Mouse (Mus musculus) ES-Bruce4 (cell line): ENCODE measurements around the gene Eif5. TPM values are rescaled to one million over a fixed set of nuclear protein-coding genes. Genes with fewer than 3 reads are reported as not detected.
A peak's percentile ranks its signal among the peaks of the same experiment; 100 is the strongest.

ENCODE experiments used
- H3K27ac ChIP-seq: 2 replicates; pipeline ENCODE4 v1.5.1; 2012; ENCODE audit warnings: low read length, inconsistent platforms; ENCODE audit not compliant: insufficient read depth
- H3K27me3 ChIP-seq: 2 replicates; pipeline ENCODE4 v1.6.1; 2012; ENCODE audit warnings: mild to moderate bottlenecking, low read length, inconsistent platforms; ENCODE audit not compliant: control insufficient read depth, poor library complexity, insufficient read depth, severe bottlenecking
- H3K36me3 ChIP-seq: 2 replicates; pipeline ENCODE4 v1.6.1; 2012; ENCODE audit warnings: inconsistent platforms, mild to moderate bottlenecking, low read length, moderate library complexity; ENCODE audit not compliant: control insufficient read depth, poor library complexity, insufficient read depth, severe bottlenecking
- H3K4me1 ChIP-seq: one replicate; pipeline ENCODE4 v1.8.1; 2011; ENCODE audit warnings: low read length; ENCODE audit not compliant: control insufficient read depth, insufficient read depth
- H3K4me3 ChIP-seq: 2 replicates; pipeline ENCODE4 v1.5.1; 2011; ENCODE audit warnings: low read depth, mild to moderate bottlenecking, low read length
- H3K9ac ChIP-seq: 2 replicates; pipeline ENCODE4 v1.6.1; 2012; ENCODE audit warnings: low read depth, mild to moderate bottlenecking, inconsistent platforms; ENCODE audit not compliant: poor library complexity, severe bottlenecking
- H3K9me3 ChIP-seq: replicated peaks from 2 replicates; pipeline ENCODE4 v1.6.1; 2012; ENCODE audit warnings: mild to moderate bottlenecking, low read length, inconsistent platforms; ENCODE audit not compliant: control insufficient read depth, poor library complexity, insufficient read depth, severe bottlenecking
- CTCF ChIP-seq: IDR thresholded peaks from one replicate; pipeline ENCODE4 v1.8.1; 2011; ENCODE audit warnings: low read depth, low read length
- EP300 ChIP-seq: IDR thresholded peaks from 2 replicates; pipeline ENCODE4 v1.6.1; 2011; ENCODE audit warnings: low read depth, low read length; ENCODE audit not compliant: insufficient read depth
- POLR2A ChIP-seq: IDR thresholded peaks from one replicate; pipeline ENCODE4 v1.8.1; 2011; ENCODE audit warnings: low read length; ENCODE audit not compliant: insufficient read depth
- polyA plus RNA-seq: library from polyadenylated mRNA; stranded (reverse); fragments of >200 nt; gene quantifications from 2 replicates; pipeline ENCODE4 v1.2.4, GENCODE M21; 2011; ENCODE audit warnings: low read depth; ENCODE audit not compliant: missing spikeins, insufficient read depth, insufficient read length

The Eif5 gene
- polyA plus RNA-seq, 1 experiment = 315 TPM

DNA sequence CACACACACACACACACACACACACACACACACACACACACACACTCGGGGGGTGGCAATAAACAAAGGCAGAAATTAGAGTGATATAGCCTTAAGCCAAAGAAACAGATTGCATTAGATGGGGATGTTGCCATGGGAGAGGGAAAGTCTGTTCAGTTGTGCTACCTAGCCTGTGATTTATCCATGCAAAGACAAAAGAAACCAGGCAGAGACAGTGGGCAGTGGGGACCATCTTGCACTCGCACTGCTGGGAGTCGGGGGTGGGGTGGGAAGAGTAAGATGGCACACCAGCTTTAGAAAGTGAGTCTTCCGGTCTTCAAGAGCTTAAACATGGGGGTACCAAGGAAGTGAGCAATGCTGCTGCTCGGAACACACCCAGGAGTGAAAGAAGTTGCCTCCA is 22.5 kb downstream of the Eif5 start:
- TF ChIP-seq POLR2A (no peak), EP300 (no peak), CTCF (no peak)
- H3K9ac ChIP-seq = no peak overlapping the region
- no peak overlapping the region for H3K27ac ChIP-seq

GRCm38 (mm10) chr12:111562276-111562814 is 24.5 kb downstream of the Eif5 start:
- no peak overlapping the region for H3K27ac ChIP-seq

More for the DNA sequence above, 22.5 kb downstream of the Eif5 start:
- H3K27me3 ChIP-seq = no peaks in the 10 kb centered on the region
- H3K36me3 ChIP-seq = no peaks in the 10 kb centered on the region
- no peaks in the 10 kb centered on the region for H3K9me3 ChIP-seq
- H3K4me3 ChIP-seq = no peak overlapping the region
- H3K4me1 ChIP-seq = peaks cover 2% of the 10 kb centered on the region

DNA sequence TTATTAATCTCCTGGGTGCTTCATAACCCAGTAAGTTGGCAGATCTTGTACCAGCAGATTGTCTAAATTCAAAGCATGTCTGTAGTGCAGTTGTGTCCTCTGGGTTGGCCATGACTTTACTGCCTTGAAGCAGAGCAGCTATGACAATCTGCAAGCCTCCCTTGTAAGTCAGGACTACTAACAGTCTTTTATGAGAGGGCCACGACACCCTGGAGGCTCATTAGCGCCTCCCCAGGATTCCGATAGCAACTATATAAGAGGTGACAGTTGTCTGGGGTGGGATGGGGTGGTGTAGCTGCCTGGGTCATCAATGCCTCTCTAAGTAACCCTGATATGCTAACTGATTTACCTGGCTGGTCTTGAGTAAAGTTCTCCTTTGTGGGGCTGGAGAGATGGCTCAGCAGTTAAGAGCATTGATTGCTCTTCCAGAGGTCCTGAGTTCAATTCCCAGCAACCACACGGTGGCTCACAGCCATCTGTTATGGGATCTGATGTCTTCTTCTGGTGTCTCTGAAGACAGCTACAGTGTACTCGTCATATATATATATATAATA is 25.3 kb downstream of the Eif5 start:
- TF ChIP-seq CTCF = peak; percentile 47
- no peak for TF ChIP-seq EP300
- Histone ChIP-seq H3K27ac (no peak overlapping the region), H3K4me1 (no peaks in the 10 kb centered on the region), H3K4me3 (no peak overlapping the region), H3K9ac (no peak overlapping the region), H3K36me3 (no peaks in the 10 kb centered on the region), H3K27me3 (no peaks in the 10 kb centered on the region), H3K9me3 (no peaks in the 10 kb centered on the region)

More at GRCm38 (mm10) chr12:111562276-111562814, 24.5 kb downstream of the Eif5 start:
- no peaks in the 10 kb centered on the region for H3K9me3 ChIP-seq
- TF ChIP-seq CTCF = no peak
- no peaks in the 10 kb centered on the region for H3K36me3 ChIP-seq
- H3K27me3 ChIP-seq = no peaks in the 10 kb centered on the region
- H3K4me1 ChIP-seq = no peaks in the 10 kb centered on the region
- no peak overlapping the region for H3K4me3 ChIP-seq
- no peak overlapping the region for H3K9ac ChIP-seq

GRCm38 (mm10) chr12:111565363-111565762 is 27.5 kb downstream of the Eif5 start:
- H3K4me3 ChIP-seq = no peak overlapping the region
- H3K9ac ChIP-seq = no peak overlapping the region
- no peak for TF ChIP-seq POLR2A
- TF ChIP-seq CTCF = no peak
- no peak for TF ChIP-seq EP300
- H3K27ac ChIP-seq = no peak overlapping the region
- no peaks in the 10 kb centered on the region for H3K4me1 ChIP-seq
- H3K9me3 ChIP-seq = no peaks in the 10 kb centered on the region
- H3K27me3 ChIP-seq = no peaks in the 10 kb centered on the region
- H3K36me3 ChIP-seq = no peaks in the 10 kb centered on the region

DNA sequence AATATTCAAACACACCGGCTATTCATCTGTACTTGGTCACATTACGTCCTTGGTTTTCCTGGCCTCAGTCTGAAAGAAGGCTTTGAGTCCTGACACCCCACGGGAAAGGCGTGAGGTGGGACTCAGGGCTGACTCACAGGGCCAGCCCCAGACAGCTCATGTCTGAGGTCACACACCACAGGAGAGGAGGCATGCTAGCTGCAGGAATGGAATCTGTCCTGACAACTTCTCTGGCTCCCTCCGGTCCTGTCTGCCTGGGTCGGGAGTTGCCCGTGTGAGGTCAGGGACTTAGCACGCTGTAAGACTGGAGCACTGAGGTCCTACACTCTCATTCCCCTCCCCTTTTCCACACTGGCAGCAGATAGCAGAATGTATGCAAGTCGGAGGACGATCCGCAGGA is 31.0 kb downstream of the Eif5 start:
- Histone ChIP-seq H3K27ac (no peak overlapping the region), H3K9me3 (no peaks in the 10 kb centered on the region), H3K4me1 (peaks cover 2% of the 10 kb centered on the region), H3K27me3 (no peaks in the 10 kb centered on the region), H3K36me3 (no peaks in the 10 kb centered on the region), H3K4me3 (peak overlapping the region; percentile 1; the same call in 1 of the 2 replicates), H3K9ac (no peak overlapping the region)
- TF ChIP-seq EP300 (no peak; the same call in 1 of the 2 replicates), POLR2A (no peak), CTCF (no peak)

GRCm38 (mm10) chr12:111572406-111572805 is 34.6 kb downstream of the Eif5 start:
- TF ChIP-seq POLR2A (no peak), EP300 (no peak), CTCF (no peak)
- no peak overlapping the region for H3K9ac ChIP-seq
- no peak overlapping the region for H3K4me3 ChIP-seq
- H3K27ac ChIP-seq = no peak overlapping the region
- no peaks in the 10 kb centered on the region for H3K36me3 ChIP-seq
- no peaks in the 10 kb centered on the region for H3K9me3 ChIP-seq
- H3K27me3 ChIP-seq = no peaks in the 10 kb centered on the region
- H3K4me1 ChIP-seq = peaks cover 2% of the 10 kb centered on the region
